Mouse (Mus musculus) MEL (cell line): ENCODE data around the gene Gm10490. TPM values are rescaled to one million over a fixed set of nuclear protein-coding genes. Genes with fewer than 3 reads are reported as not detected.

Source experiments
- DNase-seq: peaks from one replicate; pipeline ENCODE4 v3.0.0; 2011; ENCODE audit warnings: low read depth, low spot score
- H3K27ac ChIP-seq: 2 replicates; pipeline ENCODE4 v1.5.1; 2012; ENCODE audit warnings: low read depth, mild to moderate bottlenecking, control low read depth, low read length, moderate library complexity; ENCODE audit not compliant: control insufficient read depth
- H3K27me3 ChIP-seq, 2 experiments: fragments of 150-350 bp in 1 of 2; sonication (generic) in 1 of 2; 2 replicates each; pipeline ENCODE4 v1.6.1; 2012; ENCODE audit warnings: low read length in 2 of 2, mild to moderate bottlenecking in 2 of 2, improper control_type of control experiment in 1 of 2, moderate library complexity in 1 of 2; ENCODE audit not compliant: insufficient read depth in 2 of 2, control insufficient read depth in 1 of 2
- H3K36me3 ChIP-seq, 2 experiments: 2 replicates each; pipeline ENCODE4 v1.6.1; 2012 to 2014; ENCODE audit warnings: low read length in 2 of 2, improper control_type of control experiment in 1 of 2, inconsistent platforms in 1 of 2, mild to moderate bottlenecking in 1 of 2; ENCODE audit not compliant: insufficient read depth in 2 of 2, control insufficient read depth in 1 of 2
- H3K4me1 ChIP-seq, 2 experiments: fragments of 150-350 bp in 1 of 2; sonication (generic) in 1 of 2; 2 replicates each; pipeline ENCODE4 v1.6.1; 2012; ENCODE audit warnings: low read length in 2 of 2, improper control_type of control experiment in 1 of 2, mild to moderate bottlenecking in 1 of 2; ENCODE audit not compliant: insufficient read depth in 2 of 2, control insufficient read depth in 1 of 2
- H3K4me3 ChIP-seq, 2 experiments: fragments of 150-350 bp in 1 of 2; sonication (generic) in 1 of 2; 2 replicates each; pipeline ENCODE4 v1.5.1; 2012; ENCODE audit warnings: low read depth in 2 of 2, low read length in 2 of 2, mild to moderate bottlenecking in 2 of 2, moderate library complexity in 2 of 2, control low read depth in 1 of 2, improper control_type of control experiment in 1 of 2; ENCODE audit not compliant: control insufficient read depth in 1 of 2, insufficient read depth in 1 of 2
- H3K79me2 ChIP-seq: 2 replicates; pipeline ENCODE4 v1.6.1; 2012; ENCODE audit warnings: mild to moderate bottlenecking, low read length, moderate library complexity; ENCODE audit not compliant: control insufficient read depth, poor library complexity, insufficient read depth
- H3K9ac ChIP-seq: 2 replicates; pipeline ENCODE4 v1.6.1; 2012; ENCODE audit warnings: low read depth, mild to moderate bottlenecking, control low read depth, low read length, moderate library complexity; ENCODE audit not compliant: control insufficient read depth, poor library complexity, severe bottlenecking
- H3K9me3 ChIP-seq: fragments of 150-350 bp; sonication (generic); replicated peaks from 2 replicates; pipeline ENCODE4 v1.6.1; 2012; ENCODE audit warnings: mild to moderate bottlenecking, low read length, improper control_type of control experiment, moderate library complexity; ENCODE audit not compliant: insufficient read depth
- BHLHE40 ChIP-seq: IDR thresholded peaks from 2 replicates; pipeline ENCODE4 v1.6.1; 2012; ENCODE audit warnings: low read depth, mild to moderate bottlenecking, inconsistent platforms, low read length, improper control_type of control experiment, borderline replicate concordance
- CHD1 ChIP-seq: IDR thresholded peaks from 2 replicates; pipeline ENCODE4 v1.6.1; 2012; ENCODE audit warnings: low read depth, mild to moderate bottlenecking, inconsistent platforms, low read length, improper control_type of control experiment
- CHD2 ChIP-seq: IDR thresholded peaks from 2 replicates; pipeline ENCODE4 v1.6.1; 2011; ENCODE audit warnings: low read length, improper control_type of control experiment
- CTCF ChIP-seq, 3 experiments: IDR thresholded peaks in 2 of 3; conservative IDR thresholded peaks in 1 of 3; 2 replicates each; pipeline ENCODE4 v1.5.1; 2011 to 2012; ENCODE audit warnings: low read length in 3 of 3, low read depth in 2 of 3, mild to moderate bottlenecking in 2 of 3, improper control_type of control experiment in 1 of 3, inconsistent platforms in 1 of 3, mixed read lengths in 1 of 3, moderate library complexity in 1 of 3; ENCODE audit not compliant: control insufficient read depth in 1 of 3, insufficient read depth in 1 of 3, poor library complexity in 1 of 3, severe bottlenecking in 1 of 3
- EP300 ChIP-seq, 2 experiments: IDR thresholded peaks; 2 replicates each; pipeline ENCODE4 v1.6.1; 2011; ENCODE audit warnings: improper control_type of control experiment in 2 of 2, low read length in 2 of 2, low read depth in 1 of 2, mild to moderate bottlenecking in 1 of 2
- ETS1 ChIP-seq: IDR thresholded peaks from 2 replicates; pipeline ENCODE4 v1.6.1; 2012; ENCODE audit warnings: low read depth, mild to moderate bottlenecking, inconsistent platforms, low read length, improper control_type of control experiment, moderate library complexity
- GABPA ChIP-seq: IDR thresholded peaks from 2 replicates; pipeline ENCODE4 v1.6.1; 2012; ENCODE audit warnings: low read depth, mild to moderate bottlenecking, inconsistent platforms, low read length, improper control_type of control experiment, moderate library complexity
- JUND ChIP-seq: IDR thresholded peaks from 2 replicates; pipeline ENCODE4 v1.6.1; 2011; ENCODE audit warnings: low read depth, mild to moderate bottlenecking, improper control_type of control experiment, low read length
- KAT2A ChIP-seq: conservative IDR thresholded peaks from 2 replicates; pipeline ENCODE4 v1.6.1; 2012; ENCODE audit warnings: low read depth, low read length, improper control_type of control experiment, inconsistent platforms
- MAFK ChIP-seq: IDR thresholded peaks from 2 replicates; pipeline ENCODE4 v1.6.1; 2011; ENCODE audit warnings: low read depth, mild to moderate bottlenecking, low read length, improper control_type of control experiment, borderline replicate concordance
- MAX ChIP-seq: IDR thresholded peaks from 2 replicates; pipeline ENCODE4 v1.6.1; 2011; ENCODE audit warnings: low read length, improper control_type of control experiment
- MAZ ChIP-seq: IDR thresholded peaks from 2 replicates; pipeline ENCODE4 v1.6.1; 2012; ENCODE audit warnings: low read depth, mild to moderate bottlenecking, inconsistent platforms, low read length, improper control_type of control experiment
- MEF2A ChIP-seq: IDR thresholded peaks from 2 replicates; pipeline ENCODE4 v1.6.1; 2014; ENCODE audit warnings: low read depth, mild to moderate bottlenecking, inconsistent platforms, low read length, improper control_type of control experiment; ENCODE audit not compliant: poor library complexity, insufficient replicate concordance, severe bottlenecking; ENCODE audit errors: extremely low read depth
- MXI1 ChIP-seq: IDR thresholded peaks from 2 replicates; pipeline ENCODE4 v1.6.1; 2011; ENCODE audit warnings: mild to moderate bottlenecking, low read depth, low read length, improper control_type of control experiment
- MYB ChIP-seq: IDR thresholded peaks from 2 replicates; pipeline ENCODE4 v1.6.1; 2011; ENCODE audit warnings: mild to moderate bottlenecking, low read depth, low read length, improper control_type of control experiment
- MYC ChIP-seq: IDR thresholded peaks from 2 replicates; pipeline ENCODE4 v1.6.1; 2011; ENCODE audit warnings: low read depth, mild to moderate bottlenecking, low read length, improper control_type of control experiment, moderate library complexity
- NELFE ChIP-seq: IDR thresholded peaks from 2 replicates; pipeline ENCODE4 v1.6.1; 2011; ENCODE audit warnings: low read depth, low read length, improper control_type of control experiment
- NRF1 ChIP-seq: IDR thresholded peaks from 2 replicates; pipeline ENCODE4 v1.6.1; 2014; ENCODE audit warnings: low read depth, mild to moderate bottlenecking, inconsistent platforms, low read length, improper control_type of control experiment, moderate library complexity; ENCODE audit not compliant: poor library complexity, insufficient read depth, severe bottlenecking
- RAD21 ChIP-seq: IDR thresholded peaks from 2 replicates; pipeline ENCODE4 v1.6.1; 2011; ENCODE audit warnings: mild to moderate bottlenecking, low read depth, low read length, improper control_type of control experiment
- RCOR1 ChIP-seq: IDR thresholded peaks from 2 replicates; pipeline ENCODE4 v1.6.1; 2012; ENCODE audit warnings: low read depth, mild to moderate bottlenecking, inconsistent platforms, low read length, improper control_type of control experiment
- SIN3A ChIP-seq: IDR thresholded peaks from 2 replicates; pipeline ENCODE4 v1.6.1; 2012; ENCODE audit warnings: low read length, improper control_type of control experiment, inconsistent platforms
- SMC3 ChIP-seq: IDR thresholded peaks from 2 replicates; pipeline ENCODE4 v1.6.1; 2011; ENCODE audit warnings: low read depth, low read length, improper control_type of control experiment
- TAL1 ChIP-seq: IDR thresholded peaks from 2 replicates; pipeline ENCODE4 v1.6.1; 2012; ENCODE audit warnings: mild to moderate bottlenecking, inconsistent platforms, low read length, moderate library complexity, mixed read lengths
- TBP ChIP-seq: IDR thresholded peaks from 2 replicates; pipeline ENCODE4 v1.8.0; 2011; ENCODE audit warnings: low read depth, low read length, improper control_type of control experiment
- TCF12 ChIP-seq: IDR thresholded peaks from 2 replicates; pipeline ENCODE4 v1.6.1; 2014; ENCODE audit warnings: low read depth, mild to moderate bottlenecking, inconsistent platforms, low read length, improper control_type of control experiment, moderate library complexity
- UBTF ChIP-seq: IDR thresholded peaks from 2 replicates; pipeline ENCODE4 v1.6.1; 2012; ENCODE audit warnings: low read depth, mild to moderate bottlenecking, inconsistent platforms, low read length, improper control_type of control experiment, moderate library complexity, borderline replicate concordance; ENCODE audit not compliant: insufficient read depth
- ZC3H11A ChIP-seq: IDR thresholded peaks from 2 replicates; pipeline ENCODE4 v1.6.1; 2012; ENCODE audit warnings: low read depth, mild to moderate bottlenecking, inconsistent platforms, low read length, improper control_type of control experiment
- ZKSCAN1 ChIP-seq: IDR thresholded peaks from 2 replicates; pipeline ENCODE4 v1.6.1; 2012; ENCODE audit warnings: low read depth, mild to moderate bottlenecking, inconsistent platforms, low read length, improper control_type of control experiment, moderate library complexity
- ZMIZ1 ChIP-seq: IDR thresholded peaks from 2 replicates; pipeline ENCODE4 v1.6.1; 2012; ENCODE audit warnings: low read depth, mild to moderate bottlenecking, inconsistent platforms, low read length, improper control_type of control experiment, moderate library complexity
- polyA plus RNA-seq, 2 experiments: library from polyadenylated mRNA; stranded (reverse) in 1 of 2; unstranded in 1 of 2; fragments of >175 nt in 1 of 2; fragments of >200 nt in 1 of 2; gene quantifications; 2 replicates each; pipeline versions ENCODE4 v1.2.1 to v1.2.4; 2012; ENCODE audit warnings: low replicate concordance in 2 of 2, low read depth in 1 of 2; ENCODE audit not compliant: insufficient read length in 2 of 2, insufficient read depth in 1 of 2, missing spikeins in 1 of 2
- total RNA-seq: library from RNA; depleted of rRNA; stranded (reverse); fragments of 300-350 nt; gene quantifications from 2 replicates; pipeline ENCODE4 v1.2.3, GENCODE M21; 2012

Gene Gm10490
- total and polyA plus RNA-seq, 3 experiments, result not detected

- Histone ChIP-seq H3K9me3 (no peaks in the 10 kb centered on the region), H3K79me2 (peaks cover 9% of the 10 kb centered on the region), H3K9ac (no peak overlapping the region), H3K27me3 (no peaks in the 10 kb centered on the region), H3K27ac (no peak overlapping the region), H3K4me3 (no peak overlapping the region), H3K36me3 (peaks cover 3 to 29% of the 10 kb centered on the region in 2 experiments; a peak in 2 of 4 replicates), H3K4me1 (no peaks in the 10 kb centered on the region)
- no peak for DNase-seq
- TF ChIP-seq KAT2A, result no peak
- TF ChIP-seq TCF12, result no peak
- TF ChIP-seq TAL1, result no peak
- no peak for TF ChIP-seq RAD21
- no peak for TF ChIP-seq CTCF (IDR thresholded peaks at IDR 0.05 in 2 of 3, conservative IDR thresholded peaks at IDR 0.05 in 1 of 3; ENCODE audit: control insufficient read depth in 1 of 3, insufficient read depth in 1 of 3, low read depth in 2 of 3, low read length in 3 of 3, poor library complexity in 1 of 3, severe bottlenecking in 1 of 3)
- TF ChIP-seq SMC3, result no peak
- TF ChIP-seq EP300 (IDR thresholded peaks at IDR 0.05; ENCODE audit: low read depth in 1 of 2, low read length in 2 of 2), result no peak
- TF ChIP-seq MAZ, result no peak
- no peak for TF ChIP-seq NELFE
- no peak for TF ChIP-seq ZKSCAN1
- no peak for TF ChIP-seq RCOR1
- TF ChIP-seq MAFK, result no peak
- TF ChIP-seq ZMIZ1, result no peak
- no peak for TF ChIP-seq MYC
- no peak for TF ChIP-seq ETS1
- no peak for TF ChIP-seq MEF2A
- TF ChIP-seq SIN3A, result no peak
- TF ChIP-seq BHLHE40, result no peak
- TF ChIP-seq CHD2, result no peak
- no peak for TF ChIP-seq MAX
Observed at GRCm38 (mm10) chrX:7868506-7868905, 40.8 kb upstream of the Gm10490 start.

- DNase-seq, result no peak
- Histone ChIP-seq H3K27ac (no peak overlapping the region), H3K4me3 (no peak overlapping the region)
Observed at GRCm38 (mm10) chrX:7869826-7870225, 39.5 kb upstream of the Gm10490 start.

More at GRCm38 (mm10) chrX:7869826-7870225, 39.5 kb upstream of the Gm10490 start:
- Histone ChIP-seq H3K9ac (no peak overlapping the region), H3K9me3 (no peaks in the 10 kb centered on the region), H3K79me2 (peaks cover 9% of the 10 kb centered on the region), H3K27me3 (no peaks in the 10 kb centered on the region), H3K36me3 (peaks cover 0 to 26% of the 10 kb centered on the region in 2 experiments; a peak in 2 of 4 replicates), H3K4me1 (no peaks in the 10 kb centered on the region)
- no peak for TF ChIP-seq ZC3H11A
- no peak for TF ChIP-seq TBP
- no peak for TF ChIP-seq CHD1
- no peak for TF ChIP-seq UBTF
- no peak for TF ChIP-seq JUND
- TF ChIP-seq ZKSCAN1, result no peak
- TF ChIP-seq RCOR1, result no peak
- no peak for TF ChIP-seq KAT2A
- TF ChIP-seq GABPA, result no peak
- no peak for TF ChIP-seq MYB
- no peak for TF ChIP-seq MYC
- no peak for TF ChIP-seq SMC3
- TF ChIP-seq MAFK, result no peak
- TF ChIP-seq ETS1, result no peak
- no peak for TF ChIP-seq MXI1
- TF ChIP-seq NRF1, result no peak
